Mouse (Mus musculus): Measurements from ENCODE around the gene Sbk1. TPM values are rescaled to one million over a fixed set of nuclear protein-coding genes. Genes with fewer than 3 reads are reported as not detected.
A peak's percentile ranks its signal among the peaks of the same experiment; 100 is the strongest.

Gene Sbk1
- polyA plus RNA-seq, 1 experiment from 2014 or later = 247 TPM

DNA sequence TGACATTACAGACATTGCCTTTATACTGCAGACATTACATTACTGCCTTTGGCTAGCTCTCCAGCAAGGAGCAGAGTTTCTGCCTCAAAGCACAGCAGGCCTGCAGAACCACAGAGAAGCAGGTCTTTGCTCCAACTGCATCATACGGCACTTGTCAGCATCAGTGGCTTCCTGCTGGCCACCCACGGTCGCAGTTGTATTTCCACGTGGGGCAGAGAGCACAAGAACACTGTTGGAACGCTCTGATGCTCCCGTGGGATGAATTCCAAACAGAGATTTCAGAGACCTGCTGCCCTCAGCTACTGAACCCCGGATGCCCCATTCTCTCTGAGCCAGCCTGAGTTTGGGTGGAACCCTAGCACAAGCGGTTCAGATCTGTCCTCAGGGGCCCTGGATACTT lies 4.8 kb upstream of the Sbk1 start:
- 0 out of 2 replicates have a peak overlapping the region, but pooled peaks have one; percentile 26 for H3K9ac ChIP-seq

DNA sequence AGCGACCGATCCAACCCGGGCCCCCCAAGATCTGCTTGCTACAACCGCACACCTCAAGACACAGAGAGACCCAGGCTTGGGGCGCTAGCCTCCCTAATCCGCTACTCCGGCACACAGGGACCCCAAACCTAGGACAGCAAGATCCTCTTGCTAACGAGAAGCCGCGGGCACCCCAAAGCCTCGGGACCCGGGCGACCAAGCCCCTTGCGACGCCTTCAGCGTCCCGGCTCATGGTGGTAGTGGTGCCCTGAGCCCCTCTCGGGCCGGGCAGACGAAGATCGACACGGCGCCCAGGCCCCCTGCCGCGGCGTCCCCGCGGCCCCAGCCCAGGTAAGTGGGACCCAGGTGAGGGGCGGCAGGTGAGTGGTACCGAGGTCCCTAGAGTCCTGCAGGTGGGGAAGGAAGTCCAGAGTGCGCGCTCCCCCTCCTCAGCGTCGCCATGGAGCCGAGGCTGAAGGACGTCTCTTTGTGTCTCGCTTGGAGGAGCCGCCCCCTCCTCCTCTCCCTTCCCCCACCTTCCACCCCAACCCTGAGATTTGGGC lies 422 bp downstream of the Sbk1 start:
- H3K4me1 ChIP-seq (replicated peaks) = peaks cover 56% of the 10 kb centered on the region
- under 1% methylated on average over 38 of the region's 38 CpGs for WGBS
- peak; percentile 37 for ATAC-seq (ENCODE audit: low read depth)

More for the DNA sequence above, 4.8 kb upstream of the Sbk1 start:
- Histone ChIP-seq H3K27ac (replicated peaks) (no peak overlapping the region), H3K4me2 (no peak overlapping the region), H3K4me3 (no peak overlapping the region), H3K4me1 (replicated peaks) (peaks cover 48% of the 10 kb centered on the region), H3K9me3 (no peaks in the 10 kb centered on the region), H3K27me3 (peaks cover 13% of the 10 kb centered on the region), H3K36me3 (no peaks in the 10 kb centered on the region)
- ATAC-seq (ENCODE audit: low read depth) = no peak
- 57% methylated on average over 8 of the region's 8 CpGs for WGBS

DNA sequence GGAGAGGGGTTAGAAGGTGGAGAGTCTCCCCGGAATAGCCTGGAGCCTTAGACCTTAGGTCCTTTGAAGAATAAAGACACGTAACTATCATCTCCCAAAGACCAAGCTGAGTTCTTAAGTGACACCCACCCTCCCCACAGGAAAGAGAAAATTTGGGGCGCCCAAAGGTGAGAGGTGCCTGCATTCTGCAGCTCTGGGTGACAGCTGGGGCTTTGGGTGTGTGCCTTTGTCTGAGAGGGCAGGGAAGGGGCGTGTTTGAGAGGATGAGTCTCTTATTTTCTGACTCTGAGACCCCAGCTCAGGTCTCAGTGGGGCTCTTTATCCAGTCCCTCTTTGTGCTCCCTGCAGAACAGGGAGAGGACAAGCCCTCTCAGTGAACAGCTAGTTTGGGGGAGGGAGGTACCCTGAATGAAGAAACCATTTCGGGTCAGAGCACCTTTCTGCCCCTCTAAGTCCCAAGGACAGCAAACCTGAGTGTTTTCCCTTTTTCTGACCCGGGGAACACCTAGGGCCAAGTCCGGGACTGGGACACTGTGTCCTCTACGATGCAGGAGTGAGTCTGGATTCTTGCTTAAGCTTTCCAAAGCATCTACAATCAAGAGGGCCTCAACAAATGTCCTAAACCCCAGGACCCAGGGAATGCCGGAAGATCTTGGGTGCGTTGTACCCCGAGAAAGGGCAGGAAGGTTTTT lies 1.1 kb downstream of the Sbk1 start:
- H3K4me1 ChIP-seq (replicated peaks) = peaks cover 63% of the 10 kb centered on the region

More for the DNA sequence above, 422 bp downstream of the Sbk1 start:
- Histone ChIP-seq H3K4me2 (peak overlapping the region; percentile 100), H3K27ac (replicated peaks) (peak overlapping the region; percentile 99), H3K36me3 (peaks cover 25% of the 10 kb centered on the region), H3K27me3 (peaks cover 9% of the 10 kb centered on the region), H3K9ac (peak overlapping the region; percentile 100), H3K9me3 (no peaks in the 10 kb centered on the region), H3K4me3 (peak overlapping the region; percentile 99)

DNA sequence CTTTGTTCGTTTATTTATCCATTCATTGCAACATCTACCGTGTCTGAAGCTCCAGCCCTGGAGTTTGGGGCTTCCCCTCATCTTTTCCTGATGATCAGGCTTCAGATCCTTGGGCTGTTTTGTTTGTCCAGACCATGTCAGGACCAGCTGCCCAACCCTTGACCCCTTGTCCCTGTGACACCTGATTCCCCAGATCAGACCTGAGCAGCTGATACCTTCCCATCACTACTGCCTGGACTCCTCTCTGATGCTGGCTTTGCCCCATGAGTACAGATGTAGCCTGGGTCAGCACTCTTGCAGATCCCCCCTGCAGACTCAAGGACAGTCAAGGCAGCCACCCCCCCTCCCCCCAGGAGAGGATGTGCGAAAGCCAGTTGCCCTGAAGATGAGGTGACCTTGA lies 1.7 kb downstream of the Sbk1 start:
- Histone ChIP-seq H3K4me3 (peak overlapping the region; percentile 99), H3K27me3 (peaks cover 5% of the 10 kb centered on the region), H3K9ac (peak overlapping the region; percentile 100), H3K4me1 (replicated peaks) (peaks cover 69% of the 10 kb centered on the region), H3K27ac (replicated peaks) (peak overlapping the region; percentile 99), H3K36me3 (peaks cover 38% of the 10 kb centered on the region), H3K9me3 (no peaks in the 10 kb centered on the region), H3K4me2 (peak overlapping the region; percentile 100)
- WGBS = 12% methylated on average over 3 of the region's 3 CpGs
- ATAC-seq (ENCODE audit: low read depth) = no peak

More for the DNA sequence above, 1.1 kb downstream of the Sbk1 start:
- Histone ChIP-seq H3K27me3 (peaks cover 9% of the 10 kb centered on the region), H3K9ac (peak overlapping the region; percentile 100), H3K27ac (replicated peaks) (peak overlapping the region; percentile 99), H3K9me3 (no peaks in the 10 kb centered on the region), H3K36me3 (peaks cover 32% of the 10 kb centered on the region), H3K4me2 (peak overlapping the region; percentile 100), H3K4me3 (peak overlapping the region; percentile 99)
- ATAC-seq (ENCODE audit: low read depth) = no peak
- WGBS = 6% methylated on average over 11 of the region's 11 CpGs

DNA sequence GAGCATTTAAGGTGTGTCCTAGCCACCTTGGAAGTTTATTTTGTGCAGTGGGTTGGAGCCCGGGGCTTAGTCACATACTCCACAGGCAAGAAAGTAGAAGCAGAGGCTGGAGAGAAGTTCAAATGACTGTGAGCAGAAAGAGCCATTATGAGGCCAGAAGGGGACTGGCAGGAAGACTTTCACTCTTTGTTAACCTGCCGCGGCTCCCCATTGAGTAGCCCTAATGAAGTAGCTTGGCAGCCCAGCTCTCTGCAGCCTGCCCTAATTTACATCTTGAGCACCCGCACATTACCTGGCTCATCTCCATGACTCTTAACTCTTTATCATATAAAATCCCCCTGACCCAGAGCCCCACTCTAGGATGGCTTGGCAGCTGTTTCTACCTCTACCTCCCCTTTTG lies 2.2 kb downstream of the Sbk1 start:
- Histone ChIP-seq H3K27me3 (peaks cover under 1% of the 10 kb centered on the region; the same call in 1 of the 2 replicates), H3K4me1 (replicated peaks) (peaks cover 74% of the 10 kb centered on the region), H3K27ac (replicated peaks) (peak overlapping the region; percentile 99), H3K4me2 (peak overlapping the region; percentile 100), H3K9ac (peak overlapping the region; percentile 100), H3K4me3 (peak overlapping the region; percentile 99), H3K9me3 (no peaks in the 10 kb centered on the region), H3K36me3 (peaks cover 43% of the 10 kb centered on the region)
- no peak for ATAC-seq (ENCODE audit: low read depth)
- 2% methylated on average over 4 of the region's 4 CpGs for WGBS

DNA sequence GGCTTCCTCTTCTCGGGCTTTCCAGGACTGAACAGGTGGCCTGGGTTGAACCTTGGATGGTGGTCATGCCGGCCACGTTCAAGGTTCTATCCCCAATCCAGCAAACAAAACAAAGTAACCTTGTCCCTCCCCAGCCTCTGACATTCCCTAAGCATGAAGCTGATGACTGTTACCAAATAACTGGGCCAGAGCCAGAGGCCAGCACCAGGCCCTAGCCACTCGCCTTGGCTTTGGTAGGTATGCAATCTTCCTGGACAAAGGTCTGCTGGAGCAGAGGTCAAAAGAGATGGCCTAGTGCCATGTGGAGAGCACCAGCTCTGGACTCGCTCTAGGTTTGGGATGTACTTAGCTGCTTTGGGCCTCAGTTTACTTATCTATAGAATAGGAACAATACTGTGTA lies 3.3 kb downstream of the Sbk1 start:
- peak overlapping the region; percentile 100 for H3K9ac ChIP-seq
- 79% methylated on average over 5 of the region's 5 CpGs for WGBS
- ATAC-seq (ENCODE audit: low read depth) = no peak
- peaks cover 50% of the 10 kb centered on the region for H3K36me3 ChIP-seq
- H3K4me1 ChIP-seq (replicated peaks) = peaks cover 82% of the 10 kb centered on the region
- H3K4me2 ChIP-seq = peak overlapping the region; percentile 100
- peak overlapping the region; percentile 19; the same call in 1 of the 2 replicates for H3K27ac ChIP-seq (replicated peaks)
- peak overlapping the region; percentile 99 for H3K4me3 ChIP-seq
- H3K27me3 ChIP-seq = no peaks in the 10 kb centered on the region
- no peaks in the 10 kb centered on the region for H3K9me3 ChIP-seq

DNA sequence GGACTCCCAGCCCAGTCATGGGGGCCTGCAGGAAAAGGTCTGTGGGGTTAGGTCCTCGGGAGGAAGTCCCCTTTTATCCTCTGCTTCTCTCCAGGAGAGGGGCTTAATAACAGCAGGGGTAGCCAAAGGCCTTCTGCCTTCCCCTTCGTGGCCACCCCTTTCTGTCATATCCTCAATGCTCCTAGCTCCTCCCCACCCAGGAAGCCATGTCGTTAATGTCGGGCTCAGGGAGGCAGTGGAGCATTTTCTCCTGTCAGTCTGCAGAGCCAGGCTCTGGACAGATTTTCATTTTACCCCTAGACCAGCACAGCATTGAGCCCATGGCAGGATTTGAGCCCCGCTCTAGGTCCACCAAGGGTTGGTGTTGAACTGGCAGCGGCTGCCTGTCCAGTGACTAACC lies 3.9 kb downstream of the Sbk1 start:
- Histone ChIP-seq H3K9ac (peak overlapping the region; percentile 100), H3K36me3 (peaks cover 56% of the 10 kb centered on the region), H3K9me3 (no peaks in the 10 kb centered on the region), H3K4me3 (peak overlapping the region; percentile 99), H3K27me3 (no peaks in the 10 kb centered on the region), H3K27ac (replicated peaks) (peak overlapping the region; percentile 19; the same call in 1 of the 2 replicates), H3K4me1 (replicated peaks) (peaks cover 82% of the 10 kb centered on the region), H3K4me2 (peak overlapping the region; percentile 100)
- 64% methylated on average over 6 of the region's 6 CpGs for WGBS
- ATAC-seq (ENCODE audit: low read depth) = no peak

DNA sequence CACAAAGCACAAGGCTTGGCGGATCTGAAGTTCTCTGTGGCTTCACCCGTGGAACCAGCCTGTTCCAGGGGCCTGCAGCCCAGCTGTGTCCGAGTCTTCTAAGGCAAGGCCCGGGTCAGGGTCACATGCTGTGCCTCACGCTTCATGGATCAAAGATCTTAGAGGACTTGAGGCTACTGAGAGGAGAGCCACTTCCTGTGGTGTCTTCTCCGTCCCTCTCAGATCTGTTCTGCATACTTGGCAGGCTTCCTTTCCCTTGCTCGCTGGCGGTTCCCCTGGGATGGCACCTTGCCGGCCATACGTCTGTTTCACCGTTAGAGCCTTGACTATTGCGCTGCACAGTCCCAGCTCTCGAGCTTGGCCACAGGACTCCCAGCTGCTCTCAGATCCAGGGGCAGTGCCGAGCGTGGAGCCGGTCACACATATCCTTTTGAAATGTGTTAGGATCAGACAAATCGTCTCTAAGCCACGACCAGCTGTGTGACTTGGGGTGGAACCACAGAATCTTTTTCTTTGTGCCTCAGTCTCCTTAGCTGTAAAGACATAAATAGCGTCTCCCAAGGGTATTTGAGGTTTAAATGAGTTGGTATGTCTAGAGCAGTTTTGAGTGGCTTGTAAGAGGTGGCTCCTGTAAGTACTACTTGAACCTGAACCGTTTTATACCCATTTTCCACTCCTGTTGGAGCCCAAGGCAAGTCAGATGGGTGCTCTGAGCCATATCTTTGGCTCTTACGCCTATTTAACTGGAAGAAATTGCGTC lies 5.3 kb downstream of the Sbk1 start:
- peak overlapping the region; percentile 100 for H3K4me2 ChIP-seq
- ATAC-seq (ENCODE audit: low read depth) = no peak
- H3K9me3 ChIP-seq = no peaks in the 10 kb centered on the region
- peak overlapping the region; percentile 100; the same call in 1 of the 2 replicates for H3K9ac ChIP-seq
- 54% methylated on average over 22 of the region's 22 CpGs for WGBS
- peaks cover 89% of the 10 kb centered on the region for H3K4me1 ChIP-seq (replicated peaks)
- H3K27ac ChIP-seq (replicated peaks) = no peak overlapping the region
- peaks cover 69% of the 10 kb centered on the region for H3K36me3 ChIP-seq
- no peaks in the 10 kb centered on the region for H3K27me3 ChIP-seq
- H3K4me3 ChIP-seq = peak overlapping the region; percentile 29

DNA sequence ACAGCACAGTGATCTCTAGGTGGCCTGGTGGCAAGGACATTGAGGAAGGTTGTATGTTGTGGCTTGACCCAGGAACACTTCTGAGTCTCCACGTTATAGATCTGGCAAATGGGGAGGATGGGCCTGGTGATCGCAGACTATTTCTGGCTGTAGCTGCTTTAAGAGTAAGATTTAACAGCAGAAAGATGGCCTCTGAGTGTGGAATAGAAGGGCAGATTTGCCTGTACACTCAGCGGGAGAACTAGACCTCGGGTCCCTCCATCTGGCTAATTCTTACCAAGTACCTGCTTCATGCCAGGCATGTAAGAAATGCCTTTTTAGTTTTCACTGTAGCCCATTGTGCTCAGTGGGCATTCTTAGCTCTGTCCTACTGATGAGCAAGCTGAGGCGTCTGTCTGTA lies 6.4 kb downstream of the Sbk1 start:
- Histone ChIP-seq H3K4me3 (no peak overlapping the region; the same call in 1 of the 2 replicates), H3K27me3 (no peaks in the 10 kb centered on the region), H3K4me1 (replicated peaks) (peaks cover 98% of the 10 kb centered on the region), H3K9ac (peak overlapping the region; percentile 23), H3K9me3 (no peaks in the 10 kb centered on the region), H3K4me2 (peak overlapping the region; percentile 100), H3K27ac (replicated peaks) (peak overlapping the region; percentile 13; the same call in 1 of the 2 replicates), H3K36me3 (peaks cover 78% of the 10 kb centered on the region)
- 88% methylated on average over 5 of the region's 5 CpGs for WGBS
- no peak for ATAC-seq (ENCODE audit: low read depth)

DNA sequence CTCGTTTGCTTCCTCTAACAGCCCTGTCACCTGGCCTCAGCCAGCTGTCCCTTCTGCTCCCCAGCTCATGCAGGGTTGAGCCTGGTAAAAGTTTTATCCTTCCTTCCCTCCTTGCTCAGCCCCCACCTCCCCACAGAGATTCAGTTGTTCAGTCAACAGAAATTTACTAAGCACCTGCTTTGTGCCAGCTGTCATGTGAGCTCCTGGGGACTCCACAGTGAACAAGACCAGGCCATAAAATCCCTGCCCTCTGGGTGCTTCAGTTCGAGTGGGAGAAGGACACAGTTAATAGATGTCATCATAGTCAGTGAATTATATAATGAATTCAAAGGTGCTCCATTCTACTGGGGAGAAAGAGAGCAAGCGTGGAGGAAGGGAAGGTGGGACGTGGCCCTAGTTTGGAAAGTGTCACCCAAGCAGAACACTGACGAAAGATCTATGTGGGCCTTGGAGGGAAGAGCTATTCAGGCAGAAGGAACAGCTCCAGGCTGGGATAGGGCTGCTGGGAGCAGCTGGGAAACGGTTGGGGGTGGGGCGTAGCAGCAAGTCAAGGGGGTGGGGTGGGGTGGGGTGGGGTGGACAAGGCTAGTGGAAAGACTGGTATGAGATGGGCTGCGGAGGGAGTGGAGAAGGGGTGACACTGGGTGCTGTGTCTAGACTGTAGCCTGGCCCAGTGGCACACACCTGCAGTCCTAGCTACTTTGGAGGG lies 7.5 kb downstream of the Sbk1 start:
- 42% methylated on average over 7 of the region's 8 CpGs for WGBS
- H3K9ac ChIP-seq = 0 out of 2 replicates have a peak overlapping the region, but pooled peaks have one; percentile 23
- no peaks in the 10 kb centered on the region for H3K9me3 ChIP-seq
- no peak overlapping the region for H3K4me3 ChIP-seq
- H3K27me3 ChIP-seq = no peaks in the 10 kb centered on the region
- H3K36me3 ChIP-seq = peaks cover 89% of the 10 kb centered on the region
- H3K4me1 ChIP-seq (replicated peaks) = peaks cover 98% of the 10 kb centered on the region
- H3K4me2 ChIP-seq = peak overlapping the region; percentile 100
- 0 out of 2 replicates have a peak overlapping the region, but pooled peaks have one; percentile 13 for H3K27ac ChIP-seq (replicated peaks)
- no peak for ATAC-seq (ENCODE audit: low read depth)

DNA sequence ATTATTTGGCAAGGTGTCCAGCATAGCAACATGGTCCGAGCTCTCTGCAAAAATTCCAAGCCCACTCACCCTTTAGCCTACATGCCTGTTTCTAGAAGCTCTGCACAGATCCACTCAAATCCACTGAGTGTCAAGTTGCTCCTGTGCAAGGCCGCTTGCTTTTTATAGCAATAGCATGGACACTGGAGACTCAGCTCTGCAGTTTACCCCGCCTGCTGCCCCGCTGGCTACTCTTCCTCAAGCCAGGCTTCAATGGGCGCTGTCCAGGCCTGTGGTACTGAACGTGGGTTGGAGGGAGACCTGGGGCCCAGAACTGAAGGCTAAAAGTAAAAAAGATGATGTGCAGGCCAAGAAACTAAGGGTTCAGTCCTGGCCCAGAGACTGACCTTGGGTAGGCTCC lies 8.3 kb downstream of the Sbk1 start:
- Histone ChIP-seq H3K9ac (no peak overlapping the region), H3K27me3 (no peaks in the 10 kb centered on the region), H3K36me3 (peaks cover 89% of the 10 kb centered on the region), H3K9me3 (no peaks in the 10 kb centered on the region), H3K4me2 (no peak overlapping the region), H3K4me3 (no peak overlapping the region), H3K27ac (replicated peaks) (no peak overlapping the region), H3K4me1 (replicated peaks) (peaks cover 98% of the 10 kb centered on the region)
- ATAC-seq (ENCODE audit: low read depth) = no peak
- WGBS = 70% methylated on average over 6 of the region's 6 CpGs
